Mouse (Mus musculus) right cerebral cortex, postnatal 36 days (tissue): ENCODE measurements around the gene Cd96.

Experiments used
- DNase-seq, 2 experiments: peaks; one replicate each; pipeline ENCODE4 v3.0.0; 2022; ENCODE audit warnings: low spot score in 2 of 2, mixed read lengths in 1 of 2

Gene Cd96

DNA sequence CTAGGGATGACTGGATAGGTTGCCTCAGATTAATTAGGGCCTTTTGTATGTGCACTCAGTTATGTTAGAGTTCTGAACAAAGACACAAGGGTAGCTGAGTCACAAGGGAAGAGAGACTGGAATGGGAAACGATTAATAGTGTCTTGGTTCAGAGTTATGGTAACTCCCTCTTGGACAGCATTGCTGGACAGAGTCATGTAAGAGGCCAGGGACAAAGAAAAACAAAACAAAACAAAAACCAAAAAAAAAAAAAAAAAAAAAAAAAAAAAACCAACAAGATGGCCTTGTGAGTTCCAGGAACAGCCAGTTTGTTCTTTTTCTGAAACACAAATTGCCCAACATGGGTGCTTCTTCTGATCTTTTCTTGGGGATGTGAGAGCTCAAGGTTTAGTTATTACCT lies 133.8 kb downstream of the Cd96 start:
- DNase-seq, result no peak
